Mouse (Mus musculus): Measurements from ENCODE around the gene Prmt3.

DNA sequence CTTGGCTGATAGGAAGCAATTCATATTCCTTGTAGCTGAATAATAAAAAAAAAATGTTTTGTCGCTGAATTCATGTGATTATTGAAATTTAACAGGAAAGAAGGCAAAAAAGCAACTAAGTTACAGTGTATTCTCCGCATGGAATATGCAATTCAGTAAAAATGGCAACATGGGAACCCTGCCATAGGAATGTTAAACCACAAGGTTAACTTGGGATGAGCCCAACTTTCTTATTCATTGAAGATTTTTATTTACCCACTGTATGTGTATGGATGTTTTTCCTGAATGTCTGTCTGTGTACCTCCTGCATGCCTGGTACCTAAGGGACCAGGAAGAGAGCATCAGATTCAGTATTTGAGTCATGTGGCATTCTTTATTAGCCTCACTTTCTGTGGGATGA, 83.0 kb downstream of the Prmt3 start:
- no peak for TF ChIP-seq CTCF (IDR thresholded peaks at IDR 0.05; ENCODE audit: control insufficient read depth, insufficient read depth, low read length)
- no peak for TF ChIP-seq POLR2A (IDR thresholded peaks at IDR 0.05; ENCODE audit: borderline replicate concordance, control insufficient read depth, low read depth, low read length)

Measured in bone marrow, adult 2 months (tissue).